Mouse (Mus musculus) left cerebral cortex, adult 11 months (tissue): ENCODE data around the gene Tmem235.
"Not testable (repeated sequence)": the region's sequence is repeated elsewhere in the genome, so short reads cannot be mapped to it uniquely, and the experiment has no call there.

Experiments used
- DNase-seq: peaks from one replicate; pipeline ENCODE4 v3.0.0; 2022; ENCODE audit warnings: low spot score

The Tmem235 gene

GRCm38 (mm10) chr11:117832086-117832969 is 28.2 kb upstream of the Tmem235 start:
- no peak for DNase-seq

- DNase-seq: not testable (repeated sequence)
Measured at GRCm38 (mm10) chr11:117833509-117833908, 27.0 kb upstream of the Tmem235 start.

GRCm38 (mm10) chr11:117834086-117834485 is 26.5 kb upstream of the Tmem235 start:
- no peak for DNase-seq

GRCm38 (mm10) chr11:117836306-117836705 is 24.2 kb upstream of the Tmem235 start:
- DNase-seq: no peak

GRCm38 (mm10) chr11:117838572-117838971 is 22.0 kb upstream of the Tmem235 start:
- no peak for DNase-seq

- no peak for DNase-seq
Measured at GRCm38 (mm10) chr11:117839021-117839420, 21.5 kb upstream of the Tmem235 start.

GRCm38 (mm10) chr11:117840910-117841309 is 19.6 kb upstream of the Tmem235 start:
- DNase-seq: no peak

- no peak for DNase-seq
Measured at GRCm38 (mm10) chr11:117843434-117843833, 17.1 kb upstream of the Tmem235 start.

GRCm38 (mm10) chr11:117844997-117845396 is 15.6 kb upstream of the Tmem235 start:
- DNase-seq: no peak

GRCm38 (mm10) chr11:117845651-117846050 is 14.9 kb upstream of the Tmem235 start:
- no peak for DNase-seq

GRCm38 (mm10) chr11:117846640-117847039 is 13.9 kb upstream of the Tmem235 start:
- DNase-seq: no peak

- DNase-seq: no peak
Measured at GRCm38 (mm10) chr11:117847593-117848215, 12.8 kb upstream of the Tmem235 start.

GRCm38 (mm10) chr11:117848271-117848984 is 12.1 kb upstream of the Tmem235 start:
- no peak for DNase-seq

GRCm38 (mm10) chr11:117848985-117849671 is 11.4 kb upstream of the Tmem235 start, which contains the start of gene Birc5:
Gene Birc5, plus strand, starts transcription at chr11:117849251.
- peak; percentile 92 for DNase-seq

GRCm38 (mm10) chr11:117852875-117853274 is 7.7 kb upstream of the Tmem235 start:
- no peak for DNase-seq

GRCm38 (mm10) chr11:117854241-117854640 is 6.3 kb upstream of the Tmem235 start:
- no peak for DNase-seq

GRCm38 (mm10) chr11:117855360-117855759 is 5.2 kb upstream of the Tmem235 start:
- DNase-seq: no peak

- DNase-seq: no peak
Measured at GRCm38 (mm10) chr11:117855975-117856374, 4.6 kb upstream of the Tmem235 start.

- no peak for DNase-seq
Measured at GRCm38 (mm10) chr11:117857462-117857861, 3.1 kb upstream of the Tmem235 start.

GRCm38 (mm10) chr11:117858392-117858791 is 2.2 kb upstream of the Tmem235 start:
- no peak for DNase-seq

GRCm38 (mm10) chr11:117863174-117863856 is 2.8 kb downstream of the Tmem235 start:
- no peak for DNase-seq
